ENCODE assay signal across 8 mouse cellular contexts in genomic region chr15:79951730-79952503, GRCm38 (mm10). TPM values are rescaled to one million over a fixed set of nuclear protein-coding genes. Genes with fewer than 3 reads are reported as not detected.
DNase-seq lines count a peak whose midpoint lies in the region; ATAC-seq lines count a peak whose summit lies in the region.

No protein-coding gene starts in this region.

- H3K27me3 ChIP-seq in stomach, embryonic 15.5 days (replicated peaks), result no peaks in the 10 kb centered on the region

- peak; percentile 28 for DNase-seq in embryo, embryonic 10 days (ENCODE audit: low spot score)
- DNase-seq in embryo, embryonic 10.5 days (ENCODE audit: low spot score), result no peak
- DNase-seq in adrenal gland, adult 8-10 months, result peak; percentile 68
- peak; percentile 59 to 76 for DNase-seq in heart, postnatal 10 days
- peak; percentile 82 to 83 for DNase-seq in kidney, postnatal 36 days
- no peak for DNase-seq in thymus, adult 18-20 months

- WGBS in stomach, embryonic 15.5 days, result 43% methylated on average over 14 of the region's 14 CpGs

- H3K27ac ChIP-seq in stomach, embryonic 15.5 days, result peak overlapping the region; percentile 38; the same call in 1 of the 2 replicates

- peaks cover 35% of the 10 kb centered on the region for H3K4me1 ChIP-seq in stomach, embryonic 15.5 days

- no peaks in the 10 kb centered on the region for H3K36me3 ChIP-seq in stomach, embryonic 15.5 days

- ATAC-seq in stomach, embryonic 15.5 days (ENCODE audit: insufficient read depth, low FRiP score, low read depth), result no peak
- no peak for ATAC-seq in megakaryocyte-erythroid progenitor cell, adult 5-6 weeks (replicated peaks; ENCODE audit: low FRiP score, low TSS enrichment, poor library complexity, severe bottlenecking)

- no peaks in the 10 kb centered on the region for H3K9me3 ChIP-seq in stomach, embryonic 15.5 days

- H3K9ac ChIP-seq in stomach, embryonic 15.5 days, result no peak overlapping the region

- peak overlapping the region; percentile 5; the same call in 1 of the 2 replicates for H3K4me2 ChIP-seq in stomach, embryonic 15.5 days

- intact Hi-C loops in heart, postnatal 10 days (cut with DNase I), result loop anchor here (2.0 kb wide), 1 partner anchor 53 kb away; no protein-coding TSS in a partner anchor

- H3K4me3 ChIP-seq in stomach, embryonic 15.5 days (replicated peaks), result no peak overlapping the region

RNA-seq across cellular contexts. Expression of gene Cbx7, which starts 19.0 kb away (rescaled TPM):
- total RNA-seq in adrenal gland, adult 8-10 months (2022), result 10 to 100 TPM; 27.5 to 51.1 (median 40.9) TPM
- total RNA-seq in heart, postnatal 10 days (2021), result 1 to 10 TPM; 3.0 to 3.8 TPM
- polyA plus RNA-seq in stomach, embryonic 15.5 days (2015; fragmentation: Nextera tagmentation; extraction: Ambion mirVana), result 4.9 and 5.6 TPM in 2 replicates
- total RNA-seq in megakaryocyte-erythroid progenitor cell, adult 5-6 weeks (2014; fragmentation: Nextera tagmentation), result 6.8 and 9.9 TPM in 2 replicates
- total RNA-seq in megakaryocyte-erythroid progenitor cell, adult 5-6 weeks (2017), result 2.5 and 4.4 TPM in 2 replicates

Comparison
In these comparisons a context has a peak if more than half of its experiments do, and no peak if none do; other contexts are left out.
1. DNase-seq: peak in embryo, embryonic 10 days (single experiment), adrenal gland, adult 8-10 months (single experiment), heart, postnatal 10 days (2 of 2) and kidney, postnatal 36 days (2 of 2); none in embryo, embryonic 10.5 days (single experiment) and thymus, adult 18-20 months (0 of 2).